Mouse (Mus musculus) WW6 (cell line): Measurements from ENCODE around the gene Pfas.

Source experiments
- DNase-seq: peaks from one replicate; pipeline ENCODE4 v3.0.0-alpha.2; 2013; ENCODE audit warnings: low read depth, low spot score

The Pfas gene

DNA sequence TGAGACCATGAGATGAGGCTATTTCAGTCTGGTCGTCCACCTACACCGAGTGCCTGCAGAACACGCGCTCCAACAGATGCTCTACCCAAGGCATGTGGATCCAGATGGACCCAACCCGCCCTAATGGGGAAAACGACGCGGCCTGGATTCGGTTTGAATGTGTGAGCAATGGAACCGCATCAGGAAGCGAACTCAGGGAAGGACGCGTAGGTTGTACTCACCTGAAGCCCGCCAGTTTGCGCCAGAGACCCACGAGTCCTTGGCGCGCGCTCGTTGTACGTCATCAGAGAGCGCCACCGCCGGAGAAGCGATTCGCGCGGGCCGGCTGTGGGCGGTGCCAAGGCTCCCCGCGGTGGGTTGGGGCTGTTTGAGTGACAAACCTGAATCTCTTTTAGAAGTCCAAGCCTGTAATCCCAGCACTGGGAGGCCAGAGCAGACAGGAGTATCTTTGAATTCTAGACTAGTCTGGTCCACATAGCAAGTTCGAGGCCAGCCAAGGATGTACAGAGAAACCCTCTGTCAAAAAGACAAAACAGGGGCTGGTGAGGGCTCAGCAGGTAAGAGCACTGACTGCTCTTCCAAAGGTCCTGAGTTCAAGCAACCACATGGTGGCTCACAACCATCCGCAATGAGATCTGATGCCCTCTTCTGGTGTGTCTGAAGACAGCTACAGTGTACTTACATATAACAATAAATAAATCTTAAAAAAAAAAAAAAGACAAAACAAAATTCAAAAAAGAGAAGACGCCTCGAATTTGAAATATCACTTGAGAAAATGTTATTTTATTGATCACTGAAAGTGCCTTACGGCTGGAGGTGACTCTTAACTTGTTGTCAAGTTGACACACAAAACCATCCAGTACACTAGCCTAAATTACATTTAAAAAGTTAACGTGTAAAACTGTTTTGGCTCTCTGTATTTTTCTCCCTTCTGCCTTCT lies at the start of gene Pfas:
Gene Pfas (minus strand): TSS at position 279 of the 940 bp plus-strand sequence.
- DNase-seq, result peak; percentile 99

DNA sequence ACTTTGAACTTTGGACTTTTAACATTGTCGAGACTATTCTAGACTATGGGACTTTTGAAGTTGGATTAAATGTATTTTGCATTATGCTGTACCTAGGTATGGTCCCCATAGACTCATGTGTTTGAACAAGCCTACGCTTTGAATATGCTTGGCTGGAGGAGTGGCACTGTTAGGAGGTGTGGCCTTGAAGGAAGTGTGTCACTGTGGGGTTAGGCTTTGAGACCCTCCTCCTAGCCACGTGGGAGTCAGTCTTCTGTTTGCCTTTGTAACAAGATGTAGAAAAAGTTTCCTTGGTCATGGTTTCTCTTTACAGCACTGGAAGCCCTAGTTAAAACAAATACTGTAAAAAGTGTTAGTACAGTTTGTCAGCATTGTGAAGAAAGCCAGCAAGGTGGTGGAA lies 45.6 kb upstream of the Pfas start:
- DNase-seq, result no peak

DNA sequence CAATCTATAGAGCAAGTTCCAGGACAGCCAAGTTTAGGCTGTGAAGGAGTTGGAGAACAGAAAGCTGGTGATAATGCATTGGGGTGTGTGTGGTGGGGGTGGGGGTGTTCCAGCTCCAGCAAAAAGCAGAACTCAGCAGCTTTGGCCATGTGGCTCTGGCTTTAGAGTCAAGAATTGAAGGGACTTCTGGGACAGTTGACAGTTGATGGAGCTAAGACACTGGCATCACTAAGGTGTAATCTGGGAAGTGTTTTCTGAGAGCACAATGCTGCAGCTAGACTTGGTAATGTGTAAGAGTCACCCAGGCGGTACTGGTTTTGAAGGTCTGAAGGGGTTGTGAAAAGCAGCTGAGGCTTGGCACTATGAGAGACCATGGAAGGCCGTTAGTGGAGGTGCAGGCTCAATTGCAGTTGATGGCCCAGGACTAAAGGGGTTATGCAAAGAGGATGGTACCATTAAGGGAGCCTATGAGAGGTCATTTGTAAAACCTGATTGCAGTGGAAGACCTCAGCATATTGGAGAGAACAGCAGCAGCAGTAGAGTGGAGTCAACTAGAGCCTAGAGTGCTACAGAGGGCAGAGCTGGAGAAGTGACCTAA lies 44.7 kb upstream of the Pfas start:
- no peak for DNase-seq

DNA sequence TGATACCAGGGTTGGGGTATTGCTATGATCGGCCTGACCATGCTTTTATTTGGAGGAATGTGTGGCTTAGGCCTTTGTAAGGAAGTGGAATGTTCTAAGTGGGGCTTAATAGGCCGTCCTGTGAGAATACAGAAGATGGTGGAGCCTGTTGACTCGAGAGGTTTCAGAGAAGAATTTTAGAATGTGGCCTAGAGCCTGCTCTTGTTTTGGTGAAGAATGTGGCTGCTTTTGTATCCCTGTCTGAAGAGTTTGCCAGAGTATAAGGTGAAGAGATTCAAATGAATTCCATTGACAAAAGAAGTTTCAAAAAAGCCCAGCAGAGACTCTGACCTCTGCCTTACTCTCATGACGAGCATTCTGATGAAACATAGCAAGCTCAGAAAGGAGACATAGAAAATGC lies 43.5 kb upstream of the Pfas start:
- no peak for DNase-seq

DNA sequence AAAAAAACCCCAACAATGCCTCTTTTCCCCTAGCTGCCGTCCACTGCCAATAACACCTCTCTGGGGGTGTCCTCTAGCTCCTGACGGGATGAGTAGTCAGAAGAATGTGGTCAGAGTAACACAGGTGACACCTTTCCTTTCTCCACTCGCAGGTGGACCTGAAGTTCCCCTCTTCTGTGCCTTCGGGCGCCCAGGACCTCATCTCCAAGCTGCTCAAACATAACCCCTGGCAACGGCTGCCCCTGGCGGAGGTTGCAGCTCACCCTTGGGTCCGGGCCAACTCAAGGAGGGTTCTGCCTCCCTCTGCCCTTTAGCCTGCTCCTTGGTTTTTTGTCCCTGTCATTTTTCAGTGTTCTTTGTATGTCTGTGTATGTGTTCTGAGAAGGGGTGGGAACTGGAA lies 42.5 kb upstream of the Pfas start:
- DNase-seq, result no peak

DNA sequence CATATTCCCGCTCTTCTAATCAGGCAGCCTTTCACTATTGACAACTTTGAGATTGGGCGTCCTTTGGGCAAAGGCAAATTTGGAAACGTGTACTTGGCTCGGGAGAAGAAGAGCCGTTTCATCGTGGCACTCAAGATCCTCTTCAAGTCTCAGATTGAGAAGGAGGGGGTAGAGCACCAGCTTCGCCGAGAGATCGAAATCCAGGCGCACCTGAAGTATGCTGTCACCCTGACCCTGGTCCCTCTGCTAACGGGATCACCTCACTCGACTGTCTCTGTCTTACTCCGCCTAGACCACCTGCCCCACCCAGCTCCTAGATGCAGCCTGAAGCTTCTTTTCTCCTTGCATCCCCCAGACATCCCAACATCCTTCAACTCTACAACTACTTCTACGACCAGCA lies 39.9 kb upstream of the Pfas start:
- no peak for DNase-seq

DNA sequence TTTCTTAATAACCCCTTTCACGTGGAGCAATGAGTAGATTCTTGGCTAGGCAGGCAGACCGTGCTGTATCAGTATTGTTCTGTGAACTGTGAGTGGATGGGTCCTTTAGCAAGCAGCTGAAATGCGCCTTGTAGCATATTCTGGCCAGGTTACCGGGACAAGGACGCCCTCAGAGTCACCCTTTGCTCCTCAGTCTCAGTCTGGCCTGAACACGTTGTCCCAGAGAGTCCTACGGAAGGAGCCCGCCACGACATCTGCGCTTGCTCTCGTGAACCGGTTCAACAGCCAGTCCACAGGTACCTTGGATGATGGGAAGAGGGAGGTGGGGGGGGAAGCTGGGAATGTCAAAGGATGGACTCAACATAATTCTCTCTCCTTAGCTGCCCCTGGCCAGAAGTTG lies 39.3 kb upstream of the Pfas start:
- no peak for DNase-seq

DNA sequence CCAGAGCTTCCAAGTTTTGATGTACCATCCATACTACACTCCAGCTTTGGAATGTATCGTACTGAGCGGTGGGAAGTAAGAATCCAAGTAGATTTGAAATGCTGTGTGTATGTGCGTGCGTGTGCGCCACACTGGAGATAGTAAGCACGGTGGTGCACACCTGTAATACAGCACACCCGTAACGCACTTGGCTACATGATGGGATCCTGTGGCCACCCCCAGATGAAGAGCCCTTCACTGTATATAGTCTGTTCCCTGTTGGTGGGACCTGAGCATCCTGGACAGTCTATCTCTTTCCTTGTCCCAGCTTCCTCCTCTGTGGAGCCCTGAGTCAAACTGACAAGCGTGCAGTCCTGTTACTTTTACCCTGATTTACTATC lies 38.1 kb upstream of the Pfas start:
- no peak for DNase-seq

DNA sequence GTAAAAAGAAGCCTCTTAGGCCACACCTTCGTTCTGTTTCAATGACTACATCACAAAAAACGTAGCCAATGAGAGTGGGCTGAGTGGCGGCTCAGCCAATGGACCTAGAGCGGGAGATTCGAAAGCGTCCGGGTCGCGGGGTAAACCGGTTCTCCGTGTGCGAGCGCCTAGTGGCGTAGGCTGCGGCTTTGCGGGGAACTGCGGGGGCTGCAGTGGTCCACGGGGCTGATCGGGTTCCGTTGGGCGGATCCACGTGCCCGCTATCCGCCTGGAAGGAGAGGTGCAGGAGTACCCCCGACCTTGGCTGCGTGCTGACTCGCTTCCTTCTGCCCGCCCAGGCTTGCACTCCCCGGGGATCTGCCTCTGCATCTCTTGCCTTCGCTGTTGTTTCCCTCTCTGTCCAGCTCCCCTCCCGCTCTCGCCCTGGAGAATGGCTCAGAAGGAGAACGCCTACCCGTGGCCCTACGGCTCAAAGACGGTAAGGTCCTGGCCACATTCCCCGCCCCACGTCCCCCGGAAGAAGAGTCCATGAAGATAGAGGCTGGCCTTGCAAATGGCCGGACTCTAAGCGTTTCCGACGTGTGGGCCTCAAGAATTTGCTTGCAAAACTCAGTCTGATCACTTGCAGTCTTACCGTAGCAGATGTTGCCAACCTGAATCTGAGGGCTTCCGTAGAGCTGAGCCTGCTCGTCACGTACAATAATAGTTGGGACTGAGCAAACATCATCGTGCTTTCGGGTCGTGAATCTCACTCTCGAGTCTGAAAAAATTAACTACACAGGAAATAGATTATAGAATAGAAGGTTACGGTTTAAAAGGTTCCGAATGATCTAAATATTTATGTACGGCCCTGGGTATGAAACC lies 37.5 kb upstream of the Pfas start, which contains the start of gene Aurkb:
Gene Aurkb (plus strand): TSS at position 117 of the 864 bp plus-strand sequence.
- peak; percentile 82 for DNase-seq

DNA sequence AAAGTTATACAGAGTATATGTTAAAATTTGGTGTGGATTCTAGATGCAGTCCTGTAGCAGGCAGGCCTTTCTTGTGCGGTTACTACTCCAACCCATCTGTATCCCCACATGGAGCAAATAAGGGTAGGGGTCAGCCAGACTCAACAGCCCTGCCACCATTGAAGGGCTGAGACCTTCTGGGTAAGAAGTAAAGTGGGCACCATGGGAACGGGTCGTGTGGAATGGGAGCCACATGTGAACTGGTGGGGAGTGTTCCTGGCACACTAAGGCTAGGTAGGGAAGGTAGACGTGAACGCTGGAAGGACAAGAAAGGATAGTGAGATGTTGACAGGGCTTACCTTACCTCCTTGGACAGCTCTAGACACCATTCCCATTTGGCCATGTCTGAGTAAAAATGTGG lies 29.9 kb upstream of the Pfas start:
- DNase-seq, result no peak

DNA sequence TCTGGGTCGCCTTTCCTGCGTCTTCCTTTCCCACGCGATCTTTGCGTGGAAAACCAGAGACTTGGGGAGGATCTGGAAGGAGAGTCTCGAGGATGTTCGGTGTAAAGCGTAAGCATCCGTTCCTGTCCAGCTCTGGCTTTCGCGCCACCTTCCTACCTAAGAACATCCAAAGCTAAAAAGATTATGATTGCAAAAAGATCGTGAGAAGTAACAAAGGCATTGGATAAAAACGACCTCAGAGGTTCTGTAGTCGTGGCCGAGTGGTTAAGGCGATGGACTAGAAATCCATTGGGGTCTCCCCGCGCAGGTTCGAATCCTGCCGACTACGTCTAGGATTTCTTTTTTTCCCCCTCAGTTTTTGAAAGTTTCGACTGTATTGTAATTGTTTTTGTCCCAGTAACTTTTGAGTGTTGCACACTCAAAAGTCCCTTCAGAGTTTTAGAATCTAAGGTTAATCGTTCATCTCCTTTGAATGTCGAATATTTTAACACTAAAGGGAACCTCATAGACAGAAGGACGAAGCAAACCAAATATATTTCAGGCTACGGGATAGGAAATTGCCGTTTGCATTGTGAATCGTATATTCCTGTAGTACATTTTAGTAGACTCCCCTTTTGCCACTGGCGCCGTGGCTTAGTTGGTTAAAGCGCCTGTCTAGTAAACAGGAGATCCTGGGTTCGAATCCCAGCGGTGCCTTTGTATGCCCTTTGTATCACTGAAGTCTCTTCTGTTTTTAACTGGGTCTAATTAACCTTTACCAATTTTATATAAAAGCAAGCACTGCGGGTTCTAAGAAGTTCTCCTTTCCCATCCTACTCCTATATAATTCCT lies 29.2 kb upstream of the Pfas start:
- DNase-seq, result peak; percentile 68

DNA sequence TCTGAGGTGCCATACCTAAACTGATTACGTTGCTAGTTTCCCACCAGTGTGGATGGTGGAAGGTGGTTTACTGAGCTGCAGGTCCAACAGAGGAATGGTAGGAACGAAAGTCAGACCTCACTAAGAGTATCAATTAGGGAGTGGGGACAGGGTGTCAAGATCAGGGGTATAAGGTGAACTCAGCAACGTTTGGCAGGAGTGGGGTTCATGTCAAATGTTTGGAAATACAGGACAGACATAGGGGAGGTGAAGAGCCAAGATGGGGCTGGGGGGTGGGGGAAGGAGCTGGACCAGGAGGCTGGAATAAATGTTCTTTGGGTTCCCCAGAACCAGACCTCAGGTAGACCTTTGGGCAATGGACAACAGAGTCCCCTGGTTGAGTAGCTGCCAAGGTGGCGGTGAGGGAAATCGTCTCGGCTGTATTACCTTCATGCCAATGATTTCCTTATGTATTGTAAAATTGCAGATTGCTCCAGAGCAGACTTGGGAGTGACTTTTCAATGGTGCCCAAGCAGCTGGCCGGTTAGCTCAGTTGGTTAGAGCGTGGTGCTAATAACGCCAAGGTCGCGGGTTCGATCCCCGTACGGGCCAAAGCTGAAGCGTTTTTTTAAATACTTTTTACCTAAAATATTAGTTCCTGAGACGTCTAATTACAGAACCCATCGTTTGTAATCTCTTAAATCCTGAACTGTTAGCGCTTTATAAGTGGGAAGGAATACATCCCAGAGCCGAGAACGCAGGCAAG lies 28.4 kb upstream of the Pfas start:
- no peak for DNase-seq

DNA sequence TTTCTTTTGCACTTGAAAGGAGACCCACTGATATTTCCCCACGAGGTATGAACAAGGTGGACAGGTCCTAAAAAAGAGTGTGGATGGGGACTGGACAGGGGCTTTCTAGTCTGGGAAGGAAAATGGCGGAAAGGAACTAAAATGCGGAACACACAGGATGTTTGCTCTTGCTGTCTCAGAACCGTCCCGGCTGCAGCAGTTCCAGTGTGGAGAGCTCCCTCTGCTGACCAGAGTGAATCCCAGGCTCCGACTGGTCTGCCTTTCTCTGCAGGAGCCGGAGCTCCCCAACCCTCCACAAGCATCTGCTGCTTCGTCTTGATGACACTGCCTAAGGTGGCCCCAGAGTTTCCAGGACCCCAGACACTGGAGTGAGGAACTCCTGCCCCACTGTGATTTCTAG lies 27.6 kb upstream of the Pfas start:
- DNase-seq, result peak; percentile 89

DNA sequence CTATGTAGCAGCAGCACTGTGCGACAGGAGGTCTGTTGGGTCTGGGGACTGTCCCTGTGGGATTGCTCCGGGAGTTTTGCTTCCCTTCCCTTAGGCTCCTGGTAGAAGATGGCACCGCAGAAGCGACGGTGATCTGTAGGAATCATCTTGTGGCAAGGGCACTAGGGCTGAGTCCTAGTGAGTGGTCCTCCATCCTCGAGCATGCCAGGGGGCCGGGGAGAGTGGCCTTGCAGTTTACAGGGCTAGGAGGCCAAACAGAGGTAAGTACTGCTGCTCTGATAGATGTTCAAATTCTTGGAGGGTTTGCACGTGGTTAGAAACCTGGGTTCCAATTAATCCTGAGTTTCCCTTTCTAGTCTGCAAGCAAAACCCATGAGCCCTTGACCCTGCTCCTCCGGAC lies 27.2 kb upstream of the Pfas start:
- no peak for DNase-seq

DNA sequence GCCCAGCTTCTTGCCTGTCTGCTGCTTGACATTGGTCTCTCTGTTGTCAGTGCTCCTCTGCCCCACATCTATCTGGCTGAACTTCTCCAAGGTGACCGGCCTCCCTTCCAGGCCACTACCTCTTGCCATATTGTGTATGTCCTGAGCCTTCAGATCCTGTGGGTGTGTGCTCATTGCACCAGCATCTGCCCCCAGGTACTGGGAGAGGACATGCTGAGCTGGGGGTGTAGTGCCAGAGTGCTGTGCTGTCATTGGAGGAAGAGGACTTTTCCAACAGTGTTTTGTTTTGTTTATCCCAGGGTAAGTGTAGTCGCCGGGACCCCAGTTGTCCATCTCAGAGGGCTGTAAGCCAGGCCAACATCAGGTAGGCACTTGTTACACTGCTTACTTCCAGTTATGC lies 26.3 kb upstream of the Pfas start:
- no peak for DNase-seq

DNA sequence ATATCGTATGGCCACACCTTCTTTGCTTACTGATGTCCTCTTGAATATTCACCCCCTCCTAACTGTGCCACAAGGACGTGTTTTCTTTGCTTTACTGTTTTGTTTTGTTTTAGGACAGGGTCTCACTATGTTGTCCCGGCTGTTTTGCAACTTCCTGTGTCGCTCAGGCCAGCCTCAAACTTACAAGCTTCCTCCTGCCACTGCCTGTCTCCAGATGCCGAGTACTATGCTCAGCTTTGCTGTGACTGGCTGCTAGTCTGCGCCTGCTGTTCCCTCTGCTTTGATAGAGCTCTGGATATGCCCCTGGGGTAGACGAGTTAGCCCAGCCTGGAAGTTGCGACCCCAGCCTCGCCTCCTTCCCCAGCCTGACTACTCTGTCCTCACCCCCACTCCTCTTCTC lies 25.3 kb upstream of the Pfas start:
- DNase-seq, result no peak

DNA sequence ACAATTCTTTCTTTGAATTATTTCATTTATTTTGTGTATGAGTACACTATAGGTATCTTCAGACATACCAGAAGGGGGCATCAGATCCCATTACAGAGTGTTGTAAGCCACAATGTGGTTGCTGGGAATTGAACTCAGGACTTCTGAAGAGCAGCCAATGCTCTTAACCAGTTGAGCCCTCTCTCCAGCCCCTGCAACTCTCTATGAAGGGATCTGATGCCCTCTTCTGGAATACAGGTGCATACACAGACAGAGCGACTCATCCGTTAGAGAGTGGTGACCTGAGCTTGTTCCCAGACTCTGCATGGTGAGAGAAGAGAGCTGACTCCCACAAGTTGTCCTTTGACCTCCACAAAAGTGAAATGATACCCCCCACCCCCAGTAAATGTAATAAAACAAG lies 20.5 kb upstream of the Pfas start:
- DNase-seq, result peak; percentile 73

DNA sequence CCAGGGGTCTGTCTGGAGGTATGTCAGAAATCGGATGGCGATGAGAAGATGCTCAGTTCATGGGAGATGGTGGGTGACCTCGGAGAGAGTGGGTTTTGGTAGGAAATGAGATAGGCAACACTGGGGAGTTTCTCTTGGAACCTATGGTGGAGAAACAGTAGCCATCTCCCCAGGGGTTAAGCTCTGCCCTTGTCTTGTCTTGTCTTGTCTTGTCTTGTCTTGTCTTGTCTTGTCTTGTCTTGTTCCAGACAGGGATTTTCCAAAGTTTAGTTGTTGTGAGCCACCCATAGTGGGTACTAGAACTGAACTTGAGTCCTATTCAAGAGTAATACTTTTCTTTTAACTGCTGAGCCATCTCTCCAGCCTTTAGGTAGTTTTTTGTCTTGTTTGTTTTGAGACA lies 18.3 kb upstream of the Pfas start:
- no peak for DNase-seq

DNA sequence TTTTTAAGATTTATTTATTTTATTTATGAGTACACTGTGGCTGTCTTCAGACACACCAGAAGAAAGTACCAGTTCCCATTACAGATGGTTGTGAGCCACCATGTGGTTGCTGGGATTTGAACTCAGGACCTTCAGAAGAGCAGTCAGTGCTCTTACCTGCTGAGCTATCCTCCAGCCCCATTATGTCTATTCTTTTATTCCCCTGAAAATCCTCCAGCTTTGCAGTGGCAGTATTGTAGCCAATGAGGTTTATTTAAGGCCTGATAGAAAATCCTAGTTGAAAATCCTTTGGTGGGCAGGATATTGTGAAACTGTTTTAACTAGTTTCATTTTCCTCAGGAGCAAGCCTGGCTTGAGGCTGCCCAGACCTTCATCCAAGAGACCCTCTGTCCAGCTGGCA lies 12.4 kb upstream of the Pfas start:
- no peak for DNase-seq

DNA sequence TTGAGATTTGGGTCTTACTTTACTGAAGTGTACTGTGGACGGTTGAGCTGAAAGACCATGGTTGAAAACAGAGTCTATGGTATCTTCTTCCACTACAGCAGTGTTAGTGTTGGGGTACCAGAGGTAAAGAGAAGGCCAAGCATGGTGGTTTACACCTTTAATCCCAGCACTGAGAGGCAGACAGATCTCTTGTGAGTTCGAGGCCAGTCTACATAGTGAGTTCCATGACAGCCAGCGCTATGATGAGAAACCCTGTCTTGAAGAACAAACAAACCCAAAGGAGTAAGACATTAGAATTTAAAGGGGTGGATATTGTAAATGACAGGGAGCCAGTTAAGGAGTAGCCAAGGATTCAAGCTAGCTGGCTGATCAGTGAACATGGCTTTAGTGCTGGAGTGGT lies 8.5 kb upstream of the Pfas start:
- no peak for DNase-seq
